Mouse (Mus musculus) MEL (cell line): ENCODE measurements around the gene Fkbp9. TPM values are rescaled to one million over a fixed set of nuclear protein-coding genes. Genes with fewer than 3 reads are reported as not detected.

Experiments
- DNase-seq: peaks from one replicate; pipeline ENCODE4 v3.0.0; 2011; ENCODE audit warnings: low read depth, low spot score
- H3K27ac ChIP-seq: 2 replicates; pipeline ENCODE4 v1.5.1; 2012; ENCODE audit warnings: low read depth, mild to moderate bottlenecking, control low read depth, low read length, moderate library complexity; ENCODE audit not compliant: control insufficient read depth
- H3K27me3 ChIP-seq, 2 experiments: fragments of 150-350 bp in 1 of 2; sonication (generic) in 1 of 2; 2 replicates each; pipeline ENCODE4 v1.6.1; 2012; ENCODE audit warnings: low read length in 2 of 2, mild to moderate bottlenecking in 2 of 2, improper control_type of control experiment in 1 of 2, moderate library complexity in 1 of 2; ENCODE audit not compliant: insufficient read depth in 2 of 2, control insufficient read depth in 1 of 2
- H3K36me3 ChIP-seq, 2 experiments: 2 replicates each; pipeline ENCODE4 v1.6.1; 2012 to 2014; ENCODE audit warnings: low read length in 2 of 2, improper control_type of control experiment in 1 of 2, inconsistent platforms in 1 of 2, mild to moderate bottlenecking in 1 of 2; ENCODE audit not compliant: insufficient read depth in 2 of 2, control insufficient read depth in 1 of 2
- H3K4me1 ChIP-seq, 2 experiments: fragments of 150-350 bp in 1 of 2; sonication (generic) in 1 of 2; 2 replicates each; pipeline ENCODE4 v1.6.1; 2012; ENCODE audit warnings: low read length in 2 of 2, improper control_type of control experiment in 1 of 2, mild to moderate bottlenecking in 1 of 2; ENCODE audit not compliant: insufficient read depth in 2 of 2, control insufficient read depth in 1 of 2
- H3K4me3 ChIP-seq, 2 experiments: fragments of 150-350 bp in 1 of 2; sonication (generic) in 1 of 2; 2 replicates each; pipeline ENCODE4 v1.5.1; 2012; ENCODE audit warnings: low read depth in 2 of 2, low read length in 2 of 2, mild to moderate bottlenecking in 2 of 2, moderate library complexity in 2 of 2, control low read depth in 1 of 2, improper control_type of control experiment in 1 of 2; ENCODE audit not compliant: control insufficient read depth in 1 of 2, insufficient read depth in 1 of 2
- H3K79me2 ChIP-seq: 2 replicates; pipeline ENCODE4 v1.6.1; 2012; ENCODE audit warnings: mild to moderate bottlenecking, low read length, moderate library complexity; ENCODE audit not compliant: control insufficient read depth, poor library complexity, insufficient read depth
- H3K9ac ChIP-seq: 2 replicates; pipeline ENCODE4 v1.6.1; 2012; ENCODE audit warnings: low read depth, mild to moderate bottlenecking, control low read depth, low read length, moderate library complexity; ENCODE audit not compliant: control insufficient read depth, poor library complexity, severe bottlenecking
- H3K9me3 ChIP-seq: fragments of 150-350 bp; sonication (generic); replicated peaks from 2 replicates; pipeline ENCODE4 v1.6.1; 2012; ENCODE audit warnings: mild to moderate bottlenecking, low read length, improper control_type of control experiment, moderate library complexity; ENCODE audit not compliant: insufficient read depth
- BHLHE40 ChIP-seq: IDR thresholded peaks from 2 replicates; pipeline ENCODE4 v1.6.1; 2012; ENCODE audit warnings: low read depth, mild to moderate bottlenecking, inconsistent platforms, low read length, improper control_type of control experiment, borderline replicate concordance
- CHD1 ChIP-seq: IDR thresholded peaks from 2 replicates; pipeline ENCODE4 v1.6.1; 2012; ENCODE audit warnings: low read depth, mild to moderate bottlenecking, inconsistent platforms, low read length, improper control_type of control experiment
- E2F4 ChIP-seq: IDR thresholded peaks from 2 replicates; pipeline ENCODE4 v1.6.1; 2011; ENCODE audit warnings: low read depth, low read length, improper control_type of control experiment, borderline replicate concordance
- ELF1 ChIP-seq: IDR thresholded peaks from 2 replicates; pipeline ENCODE4 v1.6.1; 2014; ENCODE audit warnings: low read depth, mild to moderate bottlenecking, inconsistent platforms, low read length, improper control_type of control experiment, moderate library complexity
- EP300 ChIP-seq, 2 experiments: IDR thresholded peaks; 2 replicates each; pipeline ENCODE4 v1.6.1; 2011; ENCODE audit warnings: improper control_type of control experiment in 2 of 2, low read length in 2 of 2, low read depth in 1 of 2, mild to moderate bottlenecking in 1 of 2
- ETS1 ChIP-seq: IDR thresholded peaks from 2 replicates; pipeline ENCODE4 v1.6.1; 2012; ENCODE audit warnings: low read depth, mild to moderate bottlenecking, inconsistent platforms, low read length, improper control_type of control experiment, moderate library complexity
- GATA1 ChIP-seq: IDR thresholded peaks from 2 replicates; pipeline ENCODE4 v1.6.1; 2011; ENCODE audit warnings: low read depth, low read length, improper control_type of control experiment
- KAT2A ChIP-seq: conservative IDR thresholded peaks from 2 replicates; pipeline ENCODE4 v1.6.1; 2012; ENCODE audit warnings: low read depth, low read length, improper control_type of control experiment, inconsistent platforms
- MAFK ChIP-seq: IDR thresholded peaks from 2 replicates; pipeline ENCODE4 v1.6.1; 2011; ENCODE audit warnings: low read depth, mild to moderate bottlenecking, low read length, improper control_type of control experiment, borderline replicate concordance
- MEF2A ChIP-seq: IDR thresholded peaks from 2 replicates; pipeline ENCODE4 v1.6.1; 2014; ENCODE audit warnings: low read depth, mild to moderate bottlenecking, inconsistent platforms, low read length, improper control_type of control experiment; ENCODE audit not compliant: poor library complexity, insufficient replicate concordance, severe bottlenecking; ENCODE audit errors: extremely low read depth
- MXI1 ChIP-seq: IDR thresholded peaks from 2 replicates; pipeline ENCODE4 v1.6.1; 2011; ENCODE audit warnings: mild to moderate bottlenecking, low read depth, low read length, improper control_type of control experiment
- NRF1 ChIP-seq: IDR thresholded peaks from 2 replicates; pipeline ENCODE4 v1.6.1; 2014; ENCODE audit warnings: low read depth, mild to moderate bottlenecking, inconsistent platforms, low read length, improper control_type of control experiment, moderate library complexity; ENCODE audit not compliant: poor library complexity, insufficient read depth, severe bottlenecking
- POLR2A ChIP-seq, 2 experiments: IDR thresholded peaks; 2 replicates each; pipeline ENCODE4 v1.6.1; 2011 to 2012; ENCODE audit warnings: low read length in 2 of 2, mild to moderate bottlenecking in 2 of 2, control low read depth in 1 of 2, improper control_type of control experiment in 1 of 2, low read depth in 1 of 2, moderate library complexity in 1 of 2; ENCODE audit not compliant: control insufficient read depth in 1 of 2, insufficient read depth in 1 of 2, poor library complexity in 1 of 2
- RCOR1 ChIP-seq: IDR thresholded peaks from 2 replicates; pipeline ENCODE4 v1.6.1; 2012; ENCODE audit warnings: low read depth, mild to moderate bottlenecking, inconsistent platforms, low read length, improper control_type of control experiment
- SIN3A ChIP-seq: IDR thresholded peaks from 2 replicates; pipeline ENCODE4 v1.6.1; 2012; ENCODE audit warnings: low read length, improper control_type of control experiment, inconsistent platforms
- TAL1 ChIP-seq: IDR thresholded peaks from 2 replicates; pipeline ENCODE4 v1.6.1; 2012; ENCODE audit warnings: mild to moderate bottlenecking, inconsistent platforms, low read length, moderate library complexity, mixed read lengths
- TCF12 ChIP-seq: IDR thresholded peaks from 2 replicates; pipeline ENCODE4 v1.6.1; 2014; ENCODE audit warnings: low read depth, mild to moderate bottlenecking, inconsistent platforms, low read length, improper control_type of control experiment, moderate library complexity
- USF2 ChIP-seq, 2 experiments: IDR thresholded peaks; 2 replicates each; pipeline ENCODE4 v1.6.1; 2011 to 2012; ENCODE audit warnings: improper control_type of control experiment in 2 of 2, low read length in 2 of 2, borderline replicate concordance in 1 of 2, inconsistent platforms in 1 of 2, low read depth in 1 of 2, mild to moderate bottlenecking in 1 of 2; ENCODE audit not compliant: insufficient read depth in 1 of 2
- ZMIZ1 ChIP-seq: IDR thresholded peaks from 2 replicates; pipeline ENCODE4 v1.6.1; 2012; ENCODE audit warnings: low read depth, mild to moderate bottlenecking, inconsistent platforms, low read length, improper control_type of control experiment, moderate library complexity
- ZNF384 ChIP-seq: IDR thresholded peaks from 2 replicates; pipeline ENCODE4 v1.6.1; 2012; ENCODE audit warnings: low read depth, mild to moderate bottlenecking, inconsistent platforms, low read length, improper control_type of control experiment
- polyA plus RNA-seq, 2 experiments: library from polyadenylated mRNA; stranded (reverse) in 1 of 2; unstranded in 1 of 2; fragments of >175 nt in 1 of 2; fragments of >200 nt in 1 of 2; gene quantifications; 2 replicates each; pipeline versions ENCODE4 v1.2.1 to v1.2.4; 2012; ENCODE audit warnings: low replicate concordance in 2 of 2, low read depth in 1 of 2; ENCODE audit not compliant: insufficient read length in 2 of 2, insufficient read depth in 1 of 2, missing spikeins in 1 of 2
- total RNA-seq: library from RNA; depleted of rRNA; stranded (reverse); fragments of 300-350 nt; gene quantifications from 2 replicates; pipeline ENCODE4 v1.2.3, GENCODE M21; 2012

Gene Fkbp9
- total and polyA plus RNA-seq, 3 experiments, result 3.0 to 19.5 TPM; not detected in 1

DNA sequence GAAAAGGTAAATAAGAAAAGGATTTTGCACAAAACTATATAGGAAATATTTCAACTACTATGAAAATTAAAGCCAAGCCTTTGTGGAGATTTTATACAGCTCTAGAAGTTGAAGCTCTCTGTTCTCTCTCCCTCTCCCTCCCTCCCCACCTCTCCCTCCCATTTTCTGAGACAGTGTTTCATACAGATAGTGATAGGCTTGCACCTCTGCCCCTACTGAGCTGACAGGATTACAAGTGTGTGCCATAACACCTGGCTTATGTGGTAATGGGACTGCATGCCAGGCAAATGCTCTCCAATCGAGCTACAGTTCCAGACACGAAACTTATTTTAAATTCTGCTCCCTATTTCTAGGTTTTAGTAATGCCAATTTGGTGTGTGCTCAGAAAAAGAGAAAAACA, 79.1 kb downstream of the Fkbp9 start (continued):
- peak; percentile 34; the same call in 1 of the 2 replicates for TF ChIP-seq MXI1
- TF ChIP-seq MAFK, result no peak
- TF ChIP-seq E2F4, result no peak
- peak; percentile 63 for TF ChIP-seq TAL1
- peak; percentile 50 to 77 for TF ChIP-seq EP300 (IDR thresholded peaks at IDR 0.05; ENCODE audit: low read depth in 1 of 2, low read length in 2 of 2)
- 0 out of 2 replicates have a peak, but pooled peaks have one; percentile 47 for TF ChIP-seq RCOR1
- TF ChIP-seq USF2 (IDR thresholded peaks at IDR 0.05; ENCODE audit: borderline replicate concordance in 1 of 2, insufficient read depth in 1 of 2, low read depth in 1 of 2, low read length in 2 of 2), result no peak
- no peak for TF ChIP-seq ELF1
- TF ChIP-seq POLR2A (IDR thresholded peaks at IDR 0.05; ENCODE audit: control insufficient read depth in 1 of 2, insufficient read depth in 1 of 2, low read depth in 1 of 2, low read length in 2 of 2, poor library complexity in 1 of 2), result no peak
- peak; percentile 36; the same call in 1 of the 2 replicates for TF ChIP-seq BHLHE40

DNA sequence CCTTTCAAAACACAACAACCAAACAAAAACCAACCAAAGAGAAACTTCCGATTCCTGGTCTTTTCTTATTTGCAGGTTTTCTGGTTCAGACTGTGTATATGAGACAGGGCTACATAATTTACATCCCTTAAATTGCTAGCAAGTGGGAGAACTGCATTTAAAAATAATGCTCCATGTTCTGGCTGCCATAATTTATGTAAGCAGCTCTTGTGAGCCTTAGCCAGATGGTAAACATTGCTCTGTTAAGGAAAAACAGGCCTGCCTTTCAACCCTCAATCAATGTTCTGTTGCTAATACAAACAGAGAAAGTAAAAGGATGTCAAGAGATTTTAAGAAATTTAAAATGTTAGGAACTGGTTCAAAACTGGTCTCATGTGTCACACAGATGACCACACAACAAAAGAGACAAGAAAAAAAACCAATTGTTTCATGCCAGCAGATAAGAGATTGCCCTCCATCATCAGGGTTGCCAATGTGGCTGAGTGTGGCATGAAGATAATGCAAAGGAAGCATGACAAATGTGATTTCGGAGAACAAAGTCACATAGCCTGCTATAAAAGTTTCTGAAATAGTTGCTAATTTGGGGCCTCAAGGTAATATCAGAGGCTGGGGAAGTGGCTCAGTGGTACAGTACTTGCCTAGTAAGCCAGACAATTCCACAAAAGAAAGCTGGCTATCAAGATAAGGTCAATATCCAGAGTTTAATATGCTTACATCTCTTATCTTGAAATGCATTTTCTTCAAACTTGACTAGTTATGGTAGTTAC, 81.4 kb downstream of the Fkbp9 start:
- Histone ChIP-seq H3K27me3 (no peaks in the 10 kb centered on the region), H3K4me3 (no peak overlapping the region), H3K9ac (no peak overlapping the region), H3K36me3 (peaks cover 0 to 69% of the 10 kb centered on the region in 2 experiments; a peak in 2 of 4 replicates), H3K4me1 (peaks cover 38 to 51% of the 10 kb centered on the region in 2 experiments), H3K79me2 (peaks cover 69% of the 10 kb centered on the region), H3K27ac (peak overlapping the region; percentile 86), H3K9me3 (no peaks in the 10 kb centered on the region)
- TF ChIP-seq EP300 (IDR thresholded peaks at IDR 0.05; ENCODE audit: low read depth in 1 of 2, low read length in 2 of 2), result peak; percentile 91 to 94
- TF ChIP-seq BHLHE40, result peak; percentile 52; the same call in 1 of the 2 replicates
- no peak for TF ChIP-seq KAT2A
- peak; percentile 72 for TF ChIP-seq SIN3A
- peak; percentile 94 for TF ChIP-seq ETS1
- TF ChIP-seq CHD1, result 0 out of 2 replicates have a peak, but pooled peaks have one; percentile 24
- TF ChIP-seq NRF1, result no peak
- TF ChIP-seq ZNF384, result peak; percentile 88
- peak; percentile 83 for TF ChIP-seq RCOR1
- peak; percentile 92 for TF ChIP-seq GATA1
- peak; percentile 83 for TF ChIP-seq TAL1
- TF ChIP-seq MXI1, result peak; percentile 19; the same call in 1 of the 2 replicates
- peak; percentile 95 for TF ChIP-seq TCF12
- peak; percentile 83; the same call in 1 of the 2 replicates for TF ChIP-seq MEF2A
- no peak for TF ChIP-seq ZMIZ1
- no peak for DNase-seq
